Mouse (Mus musculus) megakaryocyte progenitor cell, adult 5-6 weeks (primary cell): ENCODE data around the gene Kcnb1. TPM values are rescaled to one million over a fixed set of nuclear protein-coding genes. Genes with fewer than 3 reads are reported as not detected.

Source experiments
- ATAC-seq: replicated peaks from 2 replicates; pipeline ENCODE4 v1.8.0; 2016; ENCODE audit warnings: mild to moderate bottlenecking, moderate TSS enrichment, inconsistent platforms; ENCODE audit not compliant: poor library complexity
- total RNA-seq, 2 experiments: library from RNA; stranded (forward) in 1 of 2; stranded (reverse) in 1 of 2; fragments of 157-497, 149-512 nt in 1 of 2; fragments of 200-1000 nt in 1 of 2; gene quantifications; 2 replicates each; pipeline versions ENCODE4 v1.2.3 to v1.2.4; 2015 to 2017

Kcnb1 gene
- total RNA-seq (2015) (0.34 and 0.47 TPM in 2 replicates), total RNA-seq (2017) (0.75 and 1.8 TPM in 2 replicates)

DNA sequence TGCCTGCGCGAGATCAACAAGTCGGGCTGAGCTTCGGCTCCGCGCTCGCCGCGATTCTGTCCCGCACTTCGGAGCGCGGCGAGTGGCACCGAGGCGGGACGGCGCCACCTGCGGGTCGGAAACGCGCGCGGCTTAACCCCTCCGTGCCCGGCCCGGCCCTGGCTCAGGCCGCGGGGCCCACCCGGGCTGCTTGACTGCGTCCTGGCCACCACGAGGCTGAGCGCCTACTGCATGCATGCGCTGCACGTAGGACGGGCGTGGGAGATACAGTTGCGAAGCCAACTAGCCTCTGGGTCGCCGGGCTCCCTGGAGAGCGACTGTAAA is at the start of gene Kcnb1:
Gene Kcnb1 (minus strand): TSS at position 80 of the 324 bp plus-strand sequence.
- peak; percentile 38; the same call in 1 of the 2 replicates for ATAC-seq

- ATAC-seq = no peak
These were observed 49.3 kb upstream of the Kcnb1 start for GRCm38 (mm10) chr2:167239262-167239661.

GRCm38 (mm10) chr2:167237224-167237623 is 47.3 kb upstream of the Kcnb1 start:
- no peak for ATAC-seq

DNA sequence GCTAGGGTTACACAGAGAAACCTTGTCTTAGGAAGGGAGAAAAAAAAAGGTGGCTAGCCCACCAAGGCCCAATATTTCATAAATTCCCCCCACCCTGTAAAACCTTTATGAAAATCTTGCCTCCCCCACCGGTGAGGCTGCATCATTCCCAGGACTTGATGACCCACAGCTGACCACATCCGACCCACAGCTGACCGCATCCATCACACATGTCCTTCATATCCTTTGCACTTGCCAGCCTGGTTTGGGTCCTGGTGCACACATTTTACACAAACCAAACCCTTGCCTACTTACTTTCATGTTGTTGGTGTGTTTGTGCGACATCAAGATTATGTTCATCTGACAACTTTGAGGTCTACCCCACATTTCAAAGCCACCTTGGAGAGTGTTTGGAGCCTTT is 46.2 kb upstream of the Kcnb1 start:
- ATAC-seq = no peak

DNA sequence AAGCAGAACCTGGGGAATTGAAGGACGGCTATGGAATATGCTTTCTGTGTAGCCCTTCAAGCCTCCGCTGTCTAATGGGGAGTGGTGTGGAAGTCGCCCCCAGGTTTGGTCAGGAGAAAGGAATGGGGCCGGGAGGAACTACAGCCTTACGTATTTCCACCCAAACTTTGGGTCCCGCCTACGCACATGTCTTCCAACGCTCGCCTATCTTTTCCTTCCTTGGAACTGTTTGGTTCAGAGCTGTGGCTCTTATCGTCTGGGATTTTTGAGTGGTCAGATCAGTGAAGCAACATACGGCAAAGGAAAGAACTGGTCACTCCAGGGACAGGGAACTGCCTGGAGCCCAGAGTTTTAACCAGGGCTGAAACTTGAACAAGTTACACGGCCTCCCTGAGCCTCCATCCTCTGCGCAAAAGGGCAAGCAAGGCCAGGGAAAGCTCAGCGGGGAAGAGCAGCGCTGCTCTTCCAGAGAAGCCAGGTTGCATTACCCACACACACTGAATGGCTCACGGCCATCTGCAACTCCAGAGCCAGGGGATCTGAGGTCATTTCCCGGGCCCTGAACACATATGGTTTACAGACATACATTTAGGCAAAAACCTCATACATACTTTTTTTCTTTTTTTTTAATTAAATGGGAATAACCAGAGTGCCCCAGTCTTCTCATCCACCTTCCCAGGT is 45.5 kb upstream of the Kcnb1 start:
- no peak for ATAC-seq

GRCm38 (mm10) chr2:167233771-167234170 is 43.8 kb upstream of the Kcnb1 start:
- no peak for ATAC-seq

DNA sequence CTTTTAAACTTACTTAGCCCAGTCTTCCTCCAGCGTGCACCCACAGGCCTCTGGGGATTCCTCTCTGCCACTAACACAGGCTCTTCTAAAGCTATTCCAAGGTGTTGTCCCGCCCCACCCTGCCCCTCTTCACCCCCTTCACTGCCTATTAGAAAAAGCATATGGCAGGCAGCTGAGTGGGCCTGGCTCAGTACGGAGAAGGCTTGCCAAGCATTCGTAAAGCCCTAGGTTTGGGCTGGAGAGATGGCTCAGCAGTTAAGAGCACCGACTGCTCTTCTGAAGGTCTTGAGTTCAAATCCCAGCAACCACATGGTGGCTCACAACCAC is 43.0 kb upstream of the Kcnb1 start:
- ATAC-seq = no peak

DNA sequence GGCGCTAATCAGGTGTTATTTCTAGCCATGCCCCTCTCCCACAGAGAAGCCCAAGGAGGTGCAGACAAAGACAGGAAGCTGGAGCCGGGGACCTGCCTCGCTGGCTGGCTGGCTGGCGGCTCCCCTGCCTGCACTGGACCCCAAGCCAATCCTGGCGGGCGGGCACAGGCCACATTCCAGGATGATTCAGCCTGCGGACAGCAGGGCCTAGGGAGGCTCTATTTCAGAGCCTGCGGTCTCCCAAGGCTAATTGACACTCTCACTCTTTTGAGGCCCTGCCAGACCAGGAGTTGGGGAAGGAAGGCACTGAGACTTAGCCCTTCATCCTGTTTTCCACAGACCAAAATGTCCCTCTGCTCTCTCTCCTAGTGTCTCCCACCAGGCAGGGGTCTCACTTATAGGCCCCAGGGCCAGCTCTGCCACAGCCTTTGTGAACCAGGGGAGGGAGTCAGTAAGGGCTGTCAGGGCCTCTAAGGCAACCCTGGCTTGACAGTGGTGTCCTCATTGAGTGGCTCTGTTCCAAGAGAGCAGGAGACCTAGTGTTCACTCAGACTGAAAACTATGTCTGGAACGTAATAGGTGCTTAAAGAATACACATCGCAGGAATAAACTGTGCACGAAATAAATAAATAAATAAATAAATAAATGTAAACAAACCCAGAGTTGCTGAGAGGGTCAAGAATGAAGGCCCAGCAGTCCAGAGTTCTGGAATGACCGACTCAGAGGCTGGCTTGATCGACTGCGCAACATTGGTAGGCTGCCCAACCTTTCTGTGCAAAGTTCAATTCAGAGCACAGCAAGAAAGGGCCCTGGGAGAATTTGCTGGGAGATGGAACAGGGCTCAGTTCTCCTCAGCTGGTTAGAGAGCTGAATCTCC is 42.4 kb upstream of the Kcnb1 start:
- no peak for ATAC-seq

DNA sequence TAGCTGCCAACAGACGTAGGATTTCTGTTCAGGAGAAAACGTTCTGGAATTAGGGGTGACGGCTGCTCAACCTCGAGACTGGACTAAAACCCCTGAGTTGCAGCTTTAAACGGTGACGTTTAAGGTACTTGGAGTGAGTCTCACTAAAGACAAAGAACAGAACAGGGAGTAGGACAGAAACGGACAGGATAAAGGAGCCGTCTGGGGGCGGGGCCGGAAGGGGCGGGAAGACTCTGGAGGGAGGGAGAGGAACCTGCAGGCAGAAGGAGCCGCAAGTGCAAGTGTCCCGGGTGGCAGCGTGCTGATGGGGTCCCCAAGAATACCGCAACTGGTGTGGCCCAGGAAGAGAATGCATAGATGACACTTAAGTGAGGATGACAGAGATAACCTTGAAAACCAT is 40.6 kb upstream of the Kcnb1 start:
- peak; percentile 52 for ATAC-seq

DNA sequence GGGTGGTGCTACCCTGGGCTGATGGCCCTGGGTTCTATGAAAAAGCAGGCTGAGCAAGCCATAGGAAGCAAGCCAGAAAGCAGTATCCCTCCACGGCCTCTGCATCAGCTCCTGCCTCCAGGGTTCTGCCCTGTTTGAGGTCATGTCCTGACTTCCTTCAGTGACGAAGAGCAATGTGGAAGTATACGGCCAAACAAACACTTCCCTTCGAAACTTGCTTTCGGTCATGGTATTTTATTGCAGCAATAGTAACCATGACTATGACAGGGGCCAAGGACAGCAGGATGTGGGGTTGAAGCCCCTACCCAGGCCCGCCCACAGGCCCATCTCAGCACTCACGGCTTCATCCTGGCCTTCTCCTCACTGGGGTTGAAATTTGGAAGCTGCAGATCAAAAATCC is 35.0 kb upstream of the Kcnb1 start:
- ATAC-seq = peak; percentile 42; the same call in 1 of the 2 replicates

- no peak for ATAC-seq
These were observed 34.2 kb upstream of the Kcnb1 start for GRCm38 (mm10) chr2:167224194-167224593.

DNA sequence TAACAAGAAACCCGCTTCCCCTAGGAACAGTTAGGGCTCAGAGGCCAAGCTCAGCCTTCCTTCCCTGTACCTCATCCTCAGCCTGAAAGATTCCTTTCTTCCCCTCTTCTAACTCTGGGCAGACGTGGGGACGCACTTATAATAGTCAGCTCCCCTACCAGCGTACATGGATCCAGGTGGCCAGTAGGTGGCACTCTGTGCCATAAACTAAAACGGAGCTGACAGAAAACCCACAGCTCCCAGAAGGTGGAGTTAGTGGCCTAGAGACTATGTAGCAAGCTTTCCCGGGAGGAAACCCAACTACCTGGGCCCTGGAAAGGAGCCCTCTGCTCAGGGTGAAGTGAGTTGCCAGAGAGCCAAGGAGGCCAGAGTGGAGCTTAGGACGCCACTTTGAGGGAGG is 32.2 kb upstream of the Kcnb1 start:
- peak; percentile 75 for ATAC-seq

DNA sequence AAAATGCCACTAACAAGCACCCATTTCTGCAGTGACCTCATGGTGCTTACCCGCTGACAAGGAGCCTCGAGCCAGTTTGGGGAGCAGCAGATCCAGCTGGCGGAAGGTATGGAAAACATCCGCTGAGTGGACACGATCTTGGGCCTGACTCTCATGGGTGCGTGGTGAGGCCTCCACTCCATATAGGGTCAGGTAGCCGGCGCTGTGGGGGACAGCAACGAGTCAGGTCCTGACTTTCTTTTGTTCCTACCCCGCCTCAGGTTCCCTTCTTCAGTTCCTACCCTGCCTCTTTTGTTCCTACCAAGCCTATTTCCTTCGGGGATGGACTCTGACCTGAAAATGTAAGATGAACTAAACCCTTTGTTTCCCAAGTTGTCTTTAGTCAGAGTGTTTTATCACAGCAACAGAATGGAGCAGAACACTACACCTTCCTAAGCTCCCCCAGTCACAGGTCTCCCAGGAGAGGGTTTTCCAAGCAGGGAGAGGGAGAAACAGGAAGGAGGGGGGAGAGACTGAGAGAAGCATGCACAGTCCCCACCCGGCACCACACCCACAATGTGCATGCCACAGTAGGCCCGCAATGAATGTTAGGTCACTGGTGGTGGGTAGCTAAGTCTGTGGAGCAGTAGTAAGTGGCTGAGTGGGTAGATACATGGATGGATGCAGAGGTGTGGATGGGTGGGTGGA is 31.3 kb upstream of the Kcnb1 start:
- no peak for ATAC-seq

DNA sequence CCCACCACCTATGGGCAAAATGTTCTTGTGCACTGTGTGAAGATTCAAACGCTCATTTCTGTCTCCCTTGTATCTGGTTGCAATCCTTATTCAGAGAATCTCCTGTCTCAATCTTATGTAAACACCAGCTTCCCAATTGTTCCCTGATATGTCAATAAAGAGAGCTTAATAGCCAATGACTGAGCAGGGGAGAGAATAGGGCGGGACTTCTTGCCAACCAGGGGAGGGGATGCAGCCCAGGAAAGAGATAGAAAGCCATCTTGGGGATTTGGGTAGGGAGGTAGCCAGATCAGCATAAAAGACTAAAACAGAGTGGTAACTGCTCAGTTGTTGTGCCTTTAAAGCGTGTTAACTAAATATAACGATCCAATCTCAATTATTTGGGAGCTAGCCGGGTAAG is 30.8 kb upstream of the Kcnb1 start:
- no peak for ATAC-seq

- ATAC-seq = peak; percentile 98
These were observed 29.3 kb upstream of the Kcnb1 start for GRCm38 (mm10) chr2:167219154-167219775.

DNA sequence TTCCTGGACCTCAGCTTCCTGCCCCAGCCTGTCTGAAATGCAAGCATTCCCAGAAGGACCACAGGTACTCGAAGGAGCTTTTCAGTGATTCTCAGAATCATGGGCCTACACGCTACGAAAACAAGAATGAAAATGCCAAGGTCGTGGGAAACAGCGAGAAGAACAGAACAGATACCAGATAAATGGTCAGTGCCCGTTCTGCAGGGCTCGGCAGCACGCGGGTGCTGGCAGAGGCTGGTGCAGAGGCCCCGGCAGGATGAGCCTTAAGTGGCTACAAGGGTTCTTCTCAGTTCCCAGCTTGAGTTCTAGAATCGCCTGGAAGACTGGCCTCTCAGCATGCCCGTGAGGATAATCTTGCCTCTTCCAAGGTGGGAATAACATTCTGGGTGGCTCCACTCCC is 23.7 kb upstream of the Kcnb1 start:
- ATAC-seq = no peak

DNA sequence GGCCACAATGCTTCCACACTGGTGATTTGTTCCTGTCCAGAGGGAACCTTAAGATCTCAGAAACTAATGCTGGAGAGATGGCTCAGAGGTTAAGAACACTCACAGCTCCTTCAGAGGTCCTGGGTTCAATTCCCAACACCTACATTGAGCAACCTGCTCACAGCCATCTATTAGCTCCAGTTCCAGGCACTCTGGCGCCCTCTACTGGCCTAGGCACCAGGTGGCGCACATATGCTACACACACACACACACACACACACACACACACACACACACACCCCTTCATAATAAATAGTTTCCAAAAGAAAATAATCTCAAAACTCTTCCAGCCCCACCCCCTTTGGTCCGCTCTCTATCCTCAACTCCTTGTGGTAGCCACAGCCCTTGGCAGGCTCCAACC is 23.1 kb upstream of the Kcnb1 start:
- no peak for ATAC-seq

GRCm38 (mm10) chr2:167212551-167212950 is 22.6 kb upstream of the Kcnb1 start:
- ATAC-seq = no peak

- ATAC-seq = no peak
These were observed 22.1 kb upstream of the Kcnb1 start for GRCm38 (mm10) chr2:167212089-167212488.

DNA sequence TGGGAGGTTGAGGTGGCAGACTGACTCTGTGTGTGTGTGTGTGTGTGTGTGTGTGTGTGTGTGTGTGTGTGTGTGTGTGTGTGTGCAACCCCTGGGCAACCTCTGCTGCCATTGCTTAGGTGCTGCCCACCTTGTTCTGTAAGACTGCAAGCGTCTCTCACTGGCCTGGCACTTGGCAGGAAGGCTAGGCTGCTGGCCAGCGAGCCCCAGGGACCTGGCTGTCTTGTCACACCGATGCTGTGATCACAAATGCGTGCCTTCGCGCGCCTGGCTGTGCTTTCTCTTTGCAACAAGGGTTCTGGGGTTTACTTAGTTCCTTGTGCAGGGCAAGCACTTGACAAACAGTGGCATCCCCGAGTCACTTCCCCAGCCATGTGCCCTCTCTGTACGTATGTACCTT is 19.9 kb upstream of the Kcnb1 start:
- ATAC-seq = no peak

DNA sequence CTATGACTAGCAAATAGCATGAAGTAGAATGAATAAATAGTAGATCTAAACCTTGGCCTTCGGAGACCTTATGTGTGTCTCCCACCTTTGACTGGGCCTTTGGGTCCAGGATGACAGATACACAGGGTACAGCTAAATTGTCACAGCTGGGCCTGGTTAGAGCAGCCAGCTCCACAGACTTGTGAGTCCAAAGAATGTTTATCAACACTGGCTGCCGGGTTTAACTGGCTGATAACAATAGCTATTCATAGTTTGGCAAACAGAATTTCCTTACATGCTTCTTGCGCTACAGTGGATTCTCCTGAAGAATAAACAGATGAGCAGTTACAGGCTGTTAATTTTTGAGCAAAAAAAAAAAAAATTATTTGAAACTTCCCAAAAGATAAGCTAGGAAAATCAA is 19.0 kb upstream of the Kcnb1 start:
- no peak for ATAC-seq
